Mouse (Mus musculus) erythroblast, embryonic 14.5 days (primary cell): Measurements from ENCODE around the gene Nat14.

ENCODE experiments used
- GATA1 ChIP-seq: IDR thresholded peaks from 2 replicates; pipeline ENCODE4 v1.6.1; 2012; ENCODE audit warnings: low read length, inconsistent platforms, mixed read lengths
- TAL1 ChIP-seq: IDR thresholded peaks from 3 replicates; pipeline ENCODE4 v1.6.1; 2012; ENCODE audit warnings: low read length, inconsistent platforms, mixed read lengths

GRCm38 (mm10) chr7:4919971-4920370 is 1.9 kb upstream of the Nat14 start:
- no peak for TF ChIP-seq TAL1
- TF ChIP-seq GATA1, result no peak
